Mouse (Mus musculus) erythroblast, adult 5-6 weeks (primary cell): ENCODE data around the gene Bnipl. TPM values are rescaled to one million over a fixed set of nuclear protein-coding genes. Genes with fewer than 3 reads are reported as not detected.
"Not testable (repeated sequence)": the region's sequence is repeated elsewhere in the genome, so short reads cannot be mapped to it uniquely, and the experiment has no call there.

Experiments used
- ATAC-seq: replicated peaks from 2 replicates; pipeline ENCODE4 v1.8.0; 2016; ENCODE audit warnings: moderate number of reproducible peaks, mild to moderate bottlenecking, moderate TSS enrichment, inconsistent platforms; ENCODE audit not compliant: poor library complexity, low FRiP score, severe bottlenecking
- total RNA-seq, 2 experiments: library from RNA; stranded (forward) in 1 of 2; stranded (reverse) in 1 of 2; fragments of 150-400 nt in 1 of 2; fragments of 200-764, 138-1000 nt in 1 of 2; gene quantifications; 2 replicates each; pipeline versions ENCODE4 v1.2.3 to v1.2.4; 2015 to 2017; ENCODE audit warnings: low replicate concordance in 2 of 2

Bnipl gene
- total RNA-seq, 2 experiments from 2014 or later: 0.68 TPM; not detected in 1

GRCm38 (mm10) chr3:95218466-95219137, 32.4 kb downstream of the Bnipl start:
- ATAC-seq: no peak

- ATAC-seq: peak; percentile 89
Measured at GRCm38 (mm10) chr3:95217255-95218134, 33.5 kb downstream of the Bnipl start, which contains the start of gene Gabpb2. Gene Gabpb2 (minus strand): TSS chr3:95217916.

GRCm38 (mm10) chr3:95216655-95217254, 34.2 kb downstream of the Bnipl start:
- ATAC-seq: peak; percentile 23; the same call in 1 of the 2 replicates

- no peak for ATAC-seq
Measured at GRCm38 (mm10) chr3:95213609-95213975, 37.4 kb downstream of the Bnipl start.

- not testable (repeated sequence) for ATAC-seq
Measured at GRCm38 (mm10) chr3:95212889-95213608, 37.9 kb downstream of the Bnipl start.

- ATAC-seq: no peak
Measured at GRCm38 (mm10) chr3:95210585-95210984, 40.4 kb downstream of the Bnipl start.

- no peak for ATAC-seq
Measured at GRCm38 (mm10) chr3:95208286-95208685, 42.7 kb downstream of the Bnipl start.

GRCm38 (mm10) chr3:95203880-95204279, 47.1 kb downstream of the Bnipl start:
- ATAC-seq: no peak

GRCm38 (mm10) chr3:95200562-95200961, 50.4 kb downstream of the Bnipl start:
- no peak for ATAC-seq

GRCm38 (mm10) chr3:95200132-95200531, 50.9 kb downstream of the Bnipl start:
- no peak for ATAC-seq

GRCm38 (mm10) chr3:95199101-95199500, 51.9 kb downstream of the Bnipl start:
- no peak for ATAC-seq

- ATAC-seq: no peak
Measured at GRCm38 (mm10) chr3:95195772-95196171, 55.2 kb downstream of the Bnipl start.

GRCm38 (mm10) chr3:95194721-95195135, 56.3 kb downstream of the Bnipl start:
- ATAC-seq: no peak

Other genes with a start within 250 kb of the Bnipl start
- gene Zfp687, start 235.7 kb downstream of the Bnipl start, total RNA-seq (2015; ENCODE audit: low replicate concordance): 5.9 and 6.5 TPM in 2 replicates
- gene Zfp687, start 235.7 kb downstream of the Bnipl start, total RNA-seq (2017; ENCODE audit: low replicate concordance): 4.3 and 6.4 TPM in 2 replicates
- gene Psmd4, start 208.6 kb downstream of the Bnipl start, total RNA-seq (2015; ENCODE audit: low replicate concordance): 76.9 and 89.3 TPM in 2 replicates
- 102 and 150 TPM in 2 replicates for gene Psmd4, start 208.6 kb downstream of the Bnipl start, total RNA-seq (2017; ENCODE audit: low replicate concordance)
- gene Pip5k1a, start 144.3 kb downstream of the Bnipl start, total RNA-seq (2015; ENCODE audit: low replicate concordance): 31.5 and 42.4 TPM in 2 replicates
- 71.0 and 81.5 TPM in 2 replicates for gene Pip5k1a, start 144.3 kb downstream of the Bnipl start, total RNA-seq (2017; ENCODE audit: low replicate concordance)
- 8.5 and 19.4 TPM in 2 replicates for gene Vps72, start 140.2 kb downstream of the Bnipl start, total RNA-seq (2015; ENCODE audit: low replicate concordance)
- 14.6 and 18.8 TPM in 2 replicates for gene Vps72, start 140.2 kb downstream of the Bnipl start, total RNA-seq (2017; ENCODE audit: low replicate concordance)
- gene Tmod4, start 126.7 kb downstream of the Bnipl start, total RNA-seq (2015; ENCODE audit: low replicate concordance): not detected in 2 replicates
- gene Tmod4, start 126.7 kb downstream of the Bnipl start, total RNA-seq (2017; ENCODE audit: low replicate concordance): 0.17 and 3.3 TPM in 2 replicates
- gene Scnm1, start 117.2 kb downstream of the Bnipl start, total RNA-seq (2015; ENCODE audit: low replicate concordance): 36.4 and 39.0 TPM in 2 replicates
- gene Scnm1, start 117.2 kb downstream of the Bnipl start, total RNA-seq (2017; ENCODE audit: low replicate concordance): 38.9 and 39.8 TPM in 2 replicates
- 7.7 and 12.1 TPM in 2 replicates for gene Lysmd1, start 117.1 kb downstream of the Bnipl start, total RNA-seq (2015; ENCODE audit: low replicate concordance)
- gene Lysmd1, start 117.1 kb downstream of the Bnipl start, total RNA-seq (2017; ENCODE audit: low replicate concordance): 11.7 and 13.7 TPM in 2 replicates
- gene Tnfaip8l2, start 108.8 kb downstream of the Bnipl start, total RNA-seq (2015; ENCODE audit: low replicate concordance): 10.2 and 17.1 TPM in 2 replicates
- 6.0 and 12.4 TPM in 2 replicates for gene Tnfaip8l2, start 108.8 kb downstream of the Bnipl start, total RNA-seq (2017; ENCODE audit: low replicate concordance)
- gene Sema6c, start 90.7 kb downstream of the Bnipl start, total RNA-seq (2015; ENCODE audit: low replicate concordance): not detected in 2 replicates
- not detected in 2 replicates for gene Sema6c, start 90.7 kb downstream of the Bnipl start, total RNA-seq (2017; ENCODE audit: low replicate concordance)
- gene Gabpb2, start 33.3 kb downstream of the Bnipl start, total RNA-seq (2015; ENCODE audit: low replicate concordance): 12.5 and 16.1 TPM in 2 replicates
- 38.1 and 40.8 TPM in 2 replicates for gene Gabpb2, start 33.3 kb downstream of the Bnipl start, total RNA-seq (2017; ENCODE audit: low replicate concordance)
- gene Cdc42se1, start 22.5 kb downstream of the Bnipl start, total RNA-seq (2015; ENCODE audit: low replicate concordance): 35.9 and 53.4 TPM in 2 replicates
- 12.8 and 21.5 TPM in 2 replicates for gene Cdc42se1, start 22.5 kb downstream of the Bnipl start, total RNA-seq (2017; ENCODE audit: low replicate concordance)
- 3.1 TPM in 1 of 2 replicates, not detected in the other for gene Mllt11, start 19.0 kb downstream of the Bnipl start, total RNA-seq (2015; ENCODE audit: low replicate concordance)
- 0.14 TPM in 1 of 2 replicates, not detected in the other for gene Mllt11, start 19.0 kb downstream of the Bnipl start, total RNA-seq (2017; ENCODE audit: low replicate concordance)
- gene Gm128, start 9.6 kb downstream of the Bnipl start, total RNA-seq (2015; ENCODE audit: low replicate concordance): not detected in 2 replicates
- not detected in 2 replicates for gene Gm128, start 9.6 kb downstream of the Bnipl start, total RNA-seq (2017; ENCODE audit: low replicate concordance)
- gene Mindy1, start 30.2 kb upstream of the Bnipl start, total RNA-seq (2015; ENCODE audit: low replicate concordance): 23.2 and 27.4 TPM in 2 replicates
- 17.7 and 28.2 TPM in 2 replicates for gene Mindy1, start 30.2 kb upstream of the Bnipl start, total RNA-seq (2017; ENCODE audit: low replicate concordance)
- gene Prune1, start 30.9 kb upstream of the Bnipl start, total RNA-seq (2015; ENCODE audit: low replicate concordance): 3.3 and 7.5 TPM in 2 replicates
- 2.6 and 4.4 TPM in 2 replicates for gene Prune1, start 30.9 kb upstream of the Bnipl start, total RNA-seq (2017; ENCODE audit: low replicate concordance)
- 2.7 and 3.3 TPM in 2 replicates for gene Anxa9, start 56.0 kb upstream of the Bnipl start, total RNA-seq (2015; ENCODE audit: low replicate concordance)
- 0.98 and 2.1 TPM in 2 replicates for gene Anxa9, start 56.0 kb upstream of the Bnipl start, total RNA-seq (2017; ENCODE audit: low replicate concordance)
- gene Cers2, start 63.6 kb upstream of the Bnipl start, total RNA-seq (2015; ENCODE audit: low replicate concordance): 45.1 and 45.2 TPM in 2 replicates
- gene Cers2, start 63.6 kb upstream of the Bnipl start, total RNA-seq (2017; ENCODE audit: low replicate concordance): 26.8 and 31.9 TPM in 2 replicates
- 6.1 and 20.6 TPM in 2 replicates for gene Setdb1, start 106.0 kb upstream of the Bnipl start, total RNA-seq (2015; ENCODE audit: low replicate concordance)
- gene Setdb1, start 106.0 kb upstream of the Bnipl start, total RNA-seq (2017; ENCODE audit: low replicate concordance): 6.6 and 7.5 TPM in 2 replicates
- not detected in 2 replicates for gene 4930558C23Rik, start 151.6 kb upstream of the Bnipl start, total RNA-seq (2015; ENCODE audit: low replicate concordance)
- not detected in 2 replicates for gene 4930558C23Rik, start 151.6 kb upstream of the Bnipl start, total RNA-seq (2017; ENCODE audit: low replicate concordance)
- gene Arnt, start 183.2 kb upstream of the Bnipl start, total RNA-seq (2015; ENCODE audit: low replicate concordance): 35.9 and 43.1 TPM in 2 replicates
- gene Arnt, start 183.2 kb upstream of the Bnipl start, total RNA-seq (2017; ENCODE audit: low replicate concordance): 36.0 and 53.4 TPM in 2 replicates
- gene Ctsk, start 248.1 kb upstream of the Bnipl start, total RNA-seq (2015; ENCODE audit: low replicate concordance): 5.2 TPM in 1 of 2 replicates, not detected in the other
- 1.0 TPM in 1 of 2 replicates, not detected in the other for gene Ctsk, start 248.1 kb upstream of the Bnipl start, total RNA-seq (2017; ENCODE audit: low replicate concordance)